Mouse (Mus musculus) layer of hippocampus, postnatal 14 days (tissue): ENCODE measurements around the gene Klhl2. TPM values are rescaled to one million over a fixed set of nuclear protein-coding genes. Genes with fewer than 3 reads are reported as not detected.

ENCODE experiments used
- DNase-seq, 2 experiments: peaks; one replicate each; pipeline ENCODE4 v3.0.0; 2021 to 2022; ENCODE audit warnings: low spot score in 2 of 2, mixed read lengths in 1 of 2
- total RNA-seq, 2 experiments: library from RNA; stranded (reverse); gene quantifications; 2 replicates each; pipeline ENCODE4 v1.2.3; 2021

Gene Klhl2
- total RNA-seq, 2 experiments from 2014 or later: 220 to 258 TPM

DNA sequence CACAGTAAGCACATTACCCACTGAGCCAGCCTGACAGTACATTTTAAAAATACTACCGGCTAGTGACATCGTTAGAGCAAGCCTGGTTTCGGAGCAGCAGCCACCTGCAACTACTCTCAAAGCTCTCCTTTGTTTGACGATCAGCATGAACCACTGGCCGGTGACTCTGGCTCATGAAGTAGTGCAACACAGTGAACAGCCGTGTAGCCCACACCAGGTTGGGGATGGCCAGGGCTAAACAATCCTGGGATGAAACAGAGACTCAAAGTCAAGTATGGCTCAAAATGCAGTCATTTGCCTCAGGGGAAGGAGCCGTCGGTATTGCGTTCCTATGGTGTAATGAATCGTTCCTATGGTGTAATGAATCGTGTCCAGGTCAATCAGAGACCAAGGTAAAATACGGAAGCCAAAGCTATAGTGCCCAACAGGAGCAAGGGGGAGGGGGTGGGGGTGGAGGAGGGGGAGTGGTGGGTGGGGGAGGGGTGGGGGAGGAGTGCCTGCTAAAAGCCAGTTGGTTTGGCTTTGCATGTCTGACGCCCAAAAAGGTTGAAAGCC lies 17.2 kb downstream of the Klhl2 start:
- DNase-seq: no peak

DNA sequence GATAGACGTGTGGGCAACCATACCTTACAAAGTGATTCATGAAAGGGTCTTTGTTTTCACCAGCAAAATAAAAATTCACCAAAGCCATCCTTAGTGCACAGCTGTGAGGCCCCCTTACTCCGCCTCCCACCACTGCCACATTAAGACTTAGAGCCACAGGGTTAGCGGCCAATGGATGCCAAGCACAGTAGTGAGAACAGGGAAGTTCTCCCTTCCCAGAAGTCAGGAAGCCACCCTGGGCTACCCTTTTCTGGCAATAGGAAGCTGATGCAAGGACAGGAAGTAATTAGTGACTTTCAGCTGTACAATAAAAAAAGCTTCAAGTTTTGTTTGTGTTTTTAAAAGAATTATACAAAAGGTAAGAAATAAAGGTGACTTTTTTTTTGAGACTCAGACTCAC lies 18.2 kb downstream of the Klhl2 start:
- no peak for DNase-seq

DNA sequence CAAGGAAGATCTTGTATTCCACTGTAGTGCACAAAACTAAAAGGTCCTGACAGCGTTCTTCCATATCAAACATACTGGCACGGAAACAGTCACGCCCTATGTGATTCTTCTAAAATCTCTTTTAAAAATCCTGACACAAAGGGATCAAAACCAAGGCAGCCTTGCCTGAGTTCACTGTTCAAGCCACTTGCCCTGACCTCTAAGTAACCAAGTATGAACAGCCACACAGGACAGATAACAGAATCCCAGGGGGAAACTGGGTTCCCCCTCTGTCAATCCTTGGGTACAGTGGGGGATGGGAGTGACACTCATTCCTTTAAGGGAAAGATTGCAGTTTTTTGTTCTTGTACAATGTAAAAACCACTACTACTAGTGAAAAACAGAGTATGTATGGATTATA lies 19.9 kb downstream of the Klhl2 start:
- no peak for DNase-seq

DNA sequence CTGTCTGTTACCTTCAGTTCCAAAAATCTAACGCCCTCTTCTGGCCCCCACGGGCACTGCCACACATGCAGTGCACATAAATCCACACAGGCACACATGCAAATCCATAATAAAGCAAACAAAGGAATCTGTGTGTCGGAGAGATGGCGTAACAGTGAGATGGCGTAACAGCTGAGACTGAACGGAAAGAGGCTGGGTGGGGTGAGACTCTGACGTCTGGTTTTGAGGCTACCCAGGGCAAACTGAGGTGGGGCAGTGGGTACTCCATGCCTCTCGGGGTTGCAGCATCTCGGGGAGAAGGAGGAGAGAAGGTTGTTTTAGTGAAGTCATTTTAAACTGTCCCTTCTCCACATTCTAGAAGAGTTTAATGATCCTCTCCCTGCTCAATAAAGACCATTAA lies 20.4 kb downstream of the Klhl2 start:
- no peak for DNase-seq

DNA sequence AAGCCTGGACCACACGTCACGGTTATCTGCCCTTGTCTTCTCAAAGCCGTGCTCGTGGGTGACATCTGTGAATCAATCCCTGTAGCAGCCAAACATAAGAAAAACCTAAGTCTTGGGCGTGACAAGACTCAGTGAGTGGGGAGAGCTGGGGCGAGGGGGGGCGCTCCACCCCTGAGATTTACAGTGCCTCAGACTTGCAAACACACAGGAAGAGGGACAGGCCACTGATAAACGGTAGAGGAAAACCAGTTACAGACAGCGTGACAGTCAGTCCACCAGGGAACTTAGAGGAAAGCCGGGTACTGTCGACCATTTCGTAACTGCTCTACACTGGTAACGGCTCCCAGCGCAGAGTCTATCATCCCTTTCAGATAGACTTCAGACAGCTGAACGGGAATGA lies 21.4 kb downstream of the Klhl2 start:
- no peak for DNase-seq

DNA sequence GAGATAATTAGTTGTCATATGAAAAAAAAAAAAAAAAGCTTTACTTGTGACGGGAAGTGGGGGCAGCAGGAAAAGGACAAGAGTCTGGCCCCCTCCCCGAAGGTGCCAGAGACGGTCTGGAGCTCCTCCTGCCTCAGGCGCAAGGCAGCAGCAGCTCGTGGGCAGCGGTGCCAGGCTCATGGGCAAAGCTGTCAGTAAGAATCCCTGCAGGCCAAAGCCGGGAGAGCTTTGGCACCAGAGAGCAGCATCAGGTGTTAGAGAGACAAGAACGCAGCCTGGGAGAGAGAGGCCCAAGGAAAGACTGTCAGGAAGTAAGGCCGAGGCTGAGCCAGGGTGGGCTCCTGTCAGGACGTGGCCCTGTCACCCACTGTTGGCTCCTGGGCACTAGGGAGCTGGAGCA lies 22.5 kb downstream of the Klhl2 start:
- DNase-seq: no peak

DNA sequence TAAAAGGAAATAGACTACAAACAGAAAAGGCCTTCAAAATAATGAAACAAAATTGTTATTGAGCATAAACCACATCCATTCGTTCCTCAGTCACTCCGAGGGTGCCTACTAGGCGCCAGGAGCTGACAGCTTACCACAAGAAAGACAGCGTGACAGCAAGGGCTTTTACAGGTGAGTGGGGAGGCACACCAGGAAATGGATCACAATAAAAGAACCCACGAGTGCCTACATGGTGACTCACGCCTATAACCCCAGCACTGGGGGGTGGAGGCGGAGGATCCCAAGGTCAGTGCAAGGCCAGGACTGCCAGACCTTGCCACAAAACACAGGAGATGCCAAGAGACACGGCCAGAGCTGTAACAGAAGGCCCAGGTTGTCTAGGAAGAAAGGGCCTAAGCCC lies 23.4 kb downstream of the Klhl2 start:
- DNase-seq: no peak

DNA sequence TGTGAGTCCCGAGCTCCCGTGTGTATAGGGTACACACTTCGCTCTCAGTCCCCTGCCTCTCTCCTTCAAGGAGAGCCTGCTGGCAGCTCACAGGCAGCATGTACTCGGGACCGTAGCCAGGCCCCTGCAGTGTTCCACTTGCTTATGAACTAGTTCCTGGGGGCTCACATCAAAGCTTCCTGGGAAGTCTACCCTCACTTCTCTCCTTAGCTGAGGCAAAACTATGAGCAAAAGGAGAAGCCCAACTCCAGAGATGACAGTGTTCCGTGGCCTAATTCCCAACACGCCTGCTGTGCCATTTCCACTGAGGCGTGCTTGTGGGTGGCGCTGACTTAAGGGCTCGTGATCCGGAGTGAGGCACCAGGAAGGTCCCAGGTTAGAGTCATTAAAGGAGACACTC lies 25.9 kb downstream of the Klhl2 start:
- peak in 1 of 2 experiments; percentile 45 for DNase-seq

DNA sequence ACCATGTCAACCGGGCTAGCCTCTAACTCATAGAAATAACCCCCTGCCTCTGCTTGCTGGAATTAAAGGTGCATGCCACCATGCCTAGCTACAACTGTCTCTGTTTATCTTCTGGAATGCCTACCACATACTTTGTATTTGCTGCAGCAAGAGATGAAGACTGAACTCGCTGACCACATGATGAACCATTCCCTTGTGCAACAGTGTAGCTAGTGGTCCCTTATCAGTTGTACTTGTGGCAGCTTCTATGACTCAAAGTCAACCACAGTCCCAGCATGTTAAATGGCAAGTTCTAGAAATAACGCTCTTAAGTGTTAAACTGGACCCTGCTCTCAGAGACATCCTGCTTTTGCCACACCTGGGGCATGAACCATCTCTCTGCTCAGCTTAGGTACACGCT lies 28.9 kb downstream of the Klhl2 start:
- DNase-seq: no peak

DNA sequence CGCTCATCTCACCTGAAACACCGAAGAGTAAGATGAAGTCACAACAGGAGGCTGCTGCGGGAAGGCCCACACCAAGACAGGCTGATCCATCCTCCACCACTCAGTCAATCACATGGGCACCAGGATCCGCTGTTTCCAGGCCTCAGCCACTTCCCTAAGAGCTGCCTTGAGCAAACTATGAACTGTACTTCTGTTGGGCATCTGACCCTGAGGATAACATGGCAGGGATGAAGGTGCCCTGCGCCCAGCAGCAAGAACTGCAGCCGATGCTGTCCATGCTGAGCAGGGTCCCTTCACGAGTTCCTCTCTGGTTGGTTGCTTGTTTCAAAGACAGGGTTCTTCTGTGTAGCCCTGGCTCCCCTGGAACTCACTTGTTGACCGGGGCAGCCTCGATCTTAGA lies 38.0 kb downstream of the Klhl2 start:
- no peak for DNase-seq

DNA sequence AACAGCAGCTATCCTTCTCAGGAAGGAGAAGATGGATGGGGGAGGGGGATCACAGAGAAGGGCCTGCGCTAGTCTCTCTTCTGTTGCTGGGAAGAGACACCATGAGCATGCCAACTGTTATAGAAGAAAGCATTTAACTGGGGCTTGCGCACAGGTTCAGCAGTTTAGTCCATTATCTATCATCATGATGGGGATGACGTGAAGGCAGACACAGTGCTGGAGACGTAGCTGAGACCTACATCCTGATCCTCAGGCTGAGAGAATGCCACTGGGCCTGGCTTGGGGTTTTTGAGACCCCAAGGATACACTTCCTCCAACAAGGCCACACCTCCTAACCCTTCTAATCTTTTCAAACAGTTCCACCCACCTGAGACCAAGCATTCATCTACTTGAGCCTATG lies 38.7 kb downstream of the Klhl2 start:
- DNase-seq: no peak

DNA sequence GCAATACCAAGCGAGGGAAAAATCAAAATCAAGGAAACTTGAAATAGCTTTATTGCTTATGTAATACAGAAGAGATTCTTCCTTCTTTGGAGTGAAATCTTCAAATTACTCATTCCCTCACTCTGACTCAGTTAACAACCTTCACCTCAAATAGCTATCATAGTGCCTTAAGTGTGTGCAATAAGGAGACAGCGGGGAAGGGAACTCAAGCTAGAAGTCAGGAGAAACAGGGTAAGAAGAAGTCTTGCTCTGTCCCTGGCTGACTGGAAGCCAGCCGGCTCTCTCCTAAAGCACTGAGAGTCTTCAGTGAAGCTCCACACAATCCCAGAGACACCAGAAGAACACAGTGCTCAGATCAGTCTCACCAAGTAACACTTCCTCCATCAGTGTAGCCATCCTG lies 43.3 kb downstream of the Klhl2 start:
- DNase-seq: no peak

DNA sequence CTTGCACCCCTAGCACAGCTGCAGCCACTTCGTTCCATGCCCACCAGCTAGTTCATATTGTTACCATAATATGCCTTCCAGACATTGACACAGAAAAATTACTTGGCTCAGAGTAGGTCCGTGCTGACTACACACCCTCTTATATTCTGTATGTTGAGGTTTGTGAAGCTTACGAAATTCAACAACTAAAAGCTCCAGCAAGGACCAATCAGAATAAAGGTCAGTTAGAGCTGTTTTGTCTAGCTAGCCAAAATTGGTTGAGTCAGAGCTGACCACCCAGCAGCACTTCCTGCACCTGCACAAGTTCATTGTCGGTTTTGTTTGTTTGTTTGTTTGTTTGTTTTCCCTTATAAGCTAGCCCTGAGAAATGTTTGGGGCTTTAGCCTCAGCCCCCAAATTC lies 44.8 kb downstream of the Klhl2 start:
- DNase-seq: no peak

DNA sequence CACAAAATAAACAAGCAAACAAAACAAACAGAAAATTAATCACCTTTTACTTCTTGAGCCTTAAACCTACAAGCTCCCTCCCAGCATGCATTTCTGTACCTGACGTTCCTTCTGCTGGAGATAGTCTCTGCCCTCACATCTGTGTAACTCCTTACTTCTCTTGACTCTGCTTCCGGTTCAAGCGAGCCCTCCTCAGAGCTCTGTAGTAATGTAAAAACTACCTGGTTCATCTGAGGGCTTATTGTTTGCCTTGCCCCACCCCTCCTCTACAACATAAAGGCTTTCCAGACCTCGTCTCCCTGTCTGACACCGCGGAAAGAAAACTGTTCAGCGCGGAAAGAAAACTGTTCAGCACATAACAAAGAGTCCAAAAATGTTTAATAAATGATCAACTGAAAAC lies 50.5 kb downstream of the Klhl2 start:
- no peak for DNase-seq

DNA sequence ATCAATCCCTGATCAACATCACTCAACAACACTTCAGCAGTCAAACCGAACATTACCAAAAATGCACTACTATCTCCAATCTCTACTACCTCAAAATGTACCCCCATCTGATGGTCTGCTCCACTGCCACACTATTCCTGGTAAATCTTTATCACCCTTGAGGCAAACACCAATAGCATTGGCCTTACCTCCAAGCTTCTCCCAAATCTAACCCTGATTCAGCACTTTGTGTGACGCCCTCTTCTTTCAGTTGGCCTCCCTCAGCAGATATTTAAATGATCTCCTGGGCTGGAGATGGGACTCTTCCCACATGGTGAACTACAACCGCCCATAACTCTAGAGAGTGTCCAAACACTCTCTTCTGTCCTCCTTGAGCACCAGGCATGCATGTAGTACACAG lies 51.3 kb downstream of the Klhl2 start:
- DNase-seq: no peak

DNA sequence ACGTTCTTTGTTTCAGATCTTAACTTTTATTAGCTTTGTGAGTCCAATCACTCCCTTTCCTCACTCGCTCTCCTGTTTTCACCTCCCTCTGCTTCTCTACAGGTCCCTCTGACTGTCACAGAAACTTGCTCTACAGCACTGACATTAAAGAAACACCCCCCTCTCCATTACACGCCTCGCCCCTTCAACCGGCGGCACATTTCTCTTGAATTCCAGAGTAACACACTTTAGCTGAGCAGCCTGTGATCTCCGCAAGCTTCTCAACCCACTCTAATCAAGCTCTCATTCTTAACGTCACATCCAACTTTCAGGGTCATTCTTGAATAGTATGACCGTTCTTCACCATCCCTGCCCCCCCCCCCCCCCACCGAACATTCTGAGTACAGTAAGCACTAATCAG lies 52.1 kb downstream of the Klhl2 start:
- no peak for DNase-seq

DNA sequence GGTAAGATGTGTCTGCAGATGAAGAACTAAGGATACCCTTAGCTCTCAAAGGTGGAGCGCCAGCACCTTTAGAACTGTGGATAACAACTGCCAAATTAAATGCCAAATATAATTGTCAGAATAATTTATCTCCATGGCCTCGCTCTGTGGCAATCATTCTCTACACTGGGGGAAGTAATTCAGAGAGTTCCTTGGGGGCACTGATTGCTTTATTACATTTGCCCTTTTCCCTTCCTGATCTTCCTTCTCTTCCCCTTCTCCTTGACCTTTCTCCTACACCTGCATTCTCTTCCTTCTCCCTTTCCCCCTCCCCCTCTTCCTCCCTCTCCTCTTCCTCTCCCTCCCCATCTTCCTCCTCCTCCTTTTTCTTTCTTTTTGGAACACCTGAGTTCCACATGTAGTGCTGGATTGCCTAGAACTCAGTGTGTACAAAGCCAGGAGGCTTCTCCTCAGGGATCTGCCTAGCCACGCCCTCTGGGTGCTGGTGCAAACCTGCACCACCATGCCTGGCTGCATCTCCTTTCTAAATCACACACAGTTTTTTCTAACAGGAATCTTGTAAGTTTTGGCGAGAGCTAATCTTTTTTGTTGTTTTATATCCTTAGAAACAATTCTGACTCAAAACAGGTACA lies 58.5 kb downstream of the Klhl2 start:
- DNase-seq: no peak

DNA sequence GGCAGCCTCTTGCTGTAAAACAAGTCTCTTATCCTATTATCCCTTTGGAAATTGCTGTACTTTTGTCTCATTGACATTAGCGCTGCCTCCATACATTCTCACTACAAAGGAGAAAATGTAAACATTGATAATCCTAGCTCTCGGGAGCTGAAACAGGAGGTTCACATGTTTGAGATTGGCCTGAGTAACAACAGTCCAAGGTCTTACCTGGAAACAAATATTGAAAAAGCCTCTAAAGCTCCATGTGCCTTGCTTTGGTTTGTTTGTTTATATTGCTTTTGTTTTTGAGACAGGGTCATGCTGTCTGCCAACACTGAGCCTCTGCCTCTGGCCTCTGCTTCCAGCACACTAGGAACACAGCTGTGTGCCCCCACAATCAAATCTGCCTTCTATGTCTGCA lies 59.4 kb downstream of the Klhl2 start:
- DNase-seq: no peak

DNA sequence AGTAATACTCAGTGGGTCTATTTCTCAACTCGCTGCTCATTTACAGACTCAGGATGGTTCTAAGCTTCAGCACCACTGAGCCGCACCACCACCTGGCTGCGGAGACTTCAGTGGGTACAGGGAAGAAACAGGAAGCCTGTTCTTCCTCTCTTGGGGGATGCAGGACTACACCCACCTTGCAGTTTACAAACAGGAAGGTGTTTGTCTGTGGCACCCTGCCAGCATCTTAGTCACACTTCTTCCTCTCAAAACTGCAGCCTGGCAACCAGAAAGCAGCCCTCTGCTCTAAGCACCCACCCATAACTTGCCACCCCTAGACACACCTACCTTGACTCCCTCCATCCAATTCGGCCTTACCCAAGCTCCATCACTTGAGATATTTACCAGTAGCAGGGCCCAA lies 61.1 kb downstream of the Klhl2 start:
- DNase-seq: no peak

DNA sequence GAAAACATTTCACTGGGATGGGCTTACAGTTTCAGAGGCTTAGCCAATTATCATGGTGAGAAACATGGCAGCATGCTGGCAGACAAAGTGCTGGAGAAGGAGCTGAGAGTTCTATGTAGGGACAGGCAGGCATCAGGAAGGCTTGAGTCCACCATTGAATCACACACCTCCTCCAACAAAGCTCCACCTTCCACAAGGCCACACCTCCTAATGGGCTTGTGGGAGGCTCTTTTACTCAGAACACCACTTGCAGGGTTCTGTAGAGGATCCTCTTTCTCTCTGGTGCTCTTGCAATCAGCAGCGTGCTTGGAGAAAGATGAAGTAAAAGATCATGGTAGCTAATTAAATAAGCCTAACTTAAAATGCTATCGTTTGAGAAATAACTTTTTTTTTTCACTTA lies 63.0 kb downstream of the Klhl2 start:
- no peak for DNase-seq

DNA sequence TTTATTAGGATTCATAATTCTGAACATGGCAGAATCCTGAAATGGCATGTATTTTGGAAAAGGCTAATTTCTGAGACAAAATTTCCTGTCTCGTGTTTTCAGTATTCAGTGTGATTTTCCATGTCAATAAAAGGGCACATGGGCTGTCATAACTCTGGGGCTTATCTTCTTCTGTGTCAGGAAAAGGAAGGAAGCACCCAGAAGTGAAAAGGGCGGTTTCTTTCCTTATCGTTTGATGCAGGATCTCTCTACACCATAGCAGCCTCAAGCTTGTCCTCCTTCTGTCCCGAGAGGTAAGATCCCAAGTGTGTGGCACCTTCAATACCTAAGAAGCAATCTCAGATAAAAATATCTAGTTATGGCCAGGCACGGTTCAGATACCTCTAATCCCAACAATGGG lies 65.6 kb downstream of the Klhl2 start:
- no peak for DNase-seq

DNA sequence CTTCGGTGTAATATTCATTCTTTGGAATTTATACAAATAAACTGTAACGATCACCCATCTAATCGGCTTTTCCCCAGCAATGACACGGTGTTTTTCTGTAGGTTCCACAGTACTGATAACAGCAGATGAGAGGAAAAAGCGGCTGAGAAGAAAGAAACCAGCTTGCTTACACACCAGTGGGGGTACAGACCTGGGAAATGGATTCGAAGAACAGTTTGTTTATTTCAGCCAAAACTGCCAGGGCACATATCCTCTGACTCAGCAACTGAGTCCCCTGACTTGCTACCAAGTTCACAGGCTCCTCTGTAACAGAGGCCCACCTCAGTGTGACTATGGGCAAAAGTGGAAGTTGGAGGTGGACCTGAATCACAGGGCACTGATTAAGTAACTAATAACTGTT lies 67.9 kb downstream of the Klhl2 start:
- no peak for DNase-seq

DNA sequence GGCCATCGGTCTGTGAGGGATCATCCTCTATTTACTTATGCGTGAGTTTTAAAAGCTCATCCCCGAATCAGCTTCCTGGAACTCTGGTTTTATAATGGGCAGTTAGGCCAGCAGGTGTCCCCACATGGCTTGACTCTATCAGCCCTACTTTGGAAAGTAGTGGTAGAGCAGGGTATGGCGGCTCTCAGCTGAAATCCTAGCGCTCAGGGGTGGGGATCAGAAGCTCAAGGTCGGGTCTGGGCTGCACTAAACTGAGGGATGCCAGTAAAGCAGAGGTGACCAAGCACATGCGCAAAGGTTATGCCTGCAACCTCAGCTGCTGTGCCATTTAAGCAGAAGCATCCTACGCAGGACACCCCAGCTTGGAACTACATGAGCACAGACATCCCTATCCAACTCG lies 71.9 kb downstream of the Klhl2 start:
- no peak for DNase-seq

DNA sequence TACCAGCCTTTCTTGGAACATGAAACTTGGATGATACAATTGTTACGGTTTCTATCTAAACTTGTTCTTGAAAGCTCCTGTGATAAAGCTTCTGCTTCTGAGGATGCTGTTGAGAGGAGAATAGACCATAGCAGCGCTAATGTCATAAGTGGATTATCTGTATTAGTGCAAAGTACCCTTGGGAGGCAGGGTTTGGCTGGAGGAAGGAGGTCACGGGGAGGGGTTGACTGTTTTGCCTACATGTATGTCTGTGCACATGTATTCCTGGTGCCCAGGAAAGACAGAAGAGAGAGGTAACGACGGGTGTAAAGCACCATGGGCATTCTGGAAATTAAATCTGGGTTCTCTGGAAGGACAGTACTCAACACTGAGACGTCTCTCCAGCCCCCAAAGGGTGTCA lies 75.7 kb downstream of the Klhl2 start:
- no peak for DNase-seq
